Mouse (Mus musculus): ENCODE results near the gene Commd1. TPM values are rescaled to one million over a fixed set of nuclear protein-coding genes. Genes with fewer than 3 reads are reported as not detected.

Gene Commd1
- polyA plus RNA-seq, 2 experiments: 89.7 to 372 TPM

- Histone ChIP-seq H3K27ac (replicated peaks; ENCODE audit: low read depth, low read length) (no peak overlapping the region), H3K4me1 (ENCODE audit: control insufficient read depth, insufficient read depth, low read length) (peaks cover 3% of the 10 kb centered on the region; the same call in 1 of the 2 replicates), H3K9me3 (ENCODE audit: control insufficient read depth, low read length) (no peaks in the 10 kb centered on the region), H3K4me3 (replicated peaks; ENCODE audit: low read length) (no peak overlapping the region), H3K4me2 (replicated peaks; ENCODE audit: low read depth, low read length, severe bottlenecking) (no peak overlapping the region), H3K27me3 (ENCODE audit: control insufficient read depth, insufficient read depth, low read length) (no peaks in the 10 kb centered on the region), H3K9ac (ENCODE audit: low read depth, low read length, severe bottlenecking) (no peak overlapping the region), H3K36me3 (ENCODE audit: control insufficient read depth, insufficient read depth, low read length) (no peaks in the 10 kb centered on the region)
- WGBS: 72% methylated on average over 4 of the region's 4 CpGs
- no peak for DNase-seq (ENCODE audit: low spot score)
- TF ChIP-seq POLR2A (IDR thresholded peaks at IDR 0.05; ENCODE audit: borderline replicate concordance, extremely low read depth, insufficient read depth, insufficient read length): no peak
- ATAC-seq (ENCODE audit: low FRiP score, low read depth): no peak
Measured at GRCm38 (mm10) chr11:22875279-22875678, 106.9 kb downstream of the Commd1 start.

GRCm38 (mm10) chr11:22874747-22875146 lies 107.4 kb downstream of the Commd1 start:
- Histone ChIP-seq H3K27me3 (ENCODE audit: control insufficient read depth, insufficient read depth, low read length) (no peaks in the 10 kb centered on the region), H3K4me1 (ENCODE audit: control insufficient read depth, insufficient read depth, low read length) (peaks cover 3% of the 10 kb centered on the region; the same call in 1 of the 2 replicates), H3K27ac (replicated peaks; ENCODE audit: low read depth, low read length) (no peak overlapping the region), H3K4me2 (replicated peaks; ENCODE audit: low read depth, low read length, severe bottlenecking) (no peak overlapping the region), H3K9me3 (ENCODE audit: control insufficient read depth, low read length) (no peaks in the 10 kb centered on the region), H3K4me3 (replicated peaks; ENCODE audit: low read length) (no peak overlapping the region), H3K9ac (ENCODE audit: low read depth, low read length, severe bottlenecking) (no peak overlapping the region), H3K36me3 (ENCODE audit: control insufficient read depth, insufficient read depth, low read length) (no peaks in the 10 kb centered on the region)
- ATAC-seq (ENCODE audit: low FRiP score, low read depth) (no peak), DNase-seq (ENCODE audit: low spot score) (no peak)
- no peak for TF ChIP-seq POLR2A (IDR thresholded peaks at IDR 0.05; ENCODE audit: borderline replicate concordance, extremely low read depth, insufficient read depth, insufficient read length)
- 62% methylated on average over 6 of the region's 6 CpGs for WGBS

- ATAC-seq (ENCODE audit: low FRiP score, low read depth) (no peak), DNase-seq (ENCODE audit: low spot score) (no peak)
- H3K9ac ChIP-seq (ENCODE audit: low read depth, low read length, severe bottlenecking): no peak overlapping the region
- H3K27ac ChIP-seq (replicated peaks; ENCODE audit: low read depth, low read length): no peak overlapping the region
- no peaks in the 10 kb centered on the region for H3K9me3 ChIP-seq (ENCODE audit: control insufficient read depth, low read length)
- no peak overlapping the region for H3K4me2 ChIP-seq (replicated peaks; ENCODE audit: low read depth, low read length, severe bottlenecking)
- WGBS: 55% methylated on average over 4 of the region's 4 CpGs
- peaks cover 3% of the 10 kb centered on the region; the same call in 1 of the 2 replicates for H3K4me1 ChIP-seq (ENCODE audit: control insufficient read depth, insufficient read depth, low read length)
- no peak overlapping the region for H3K4me3 ChIP-seq (replicated peaks; ENCODE audit: low read length)
- H3K36me3 ChIP-seq (ENCODE audit: control insufficient read depth, insufficient read depth, low read length): no peaks in the 10 kb centered on the region
- TF ChIP-seq POLR2A (IDR thresholded peaks at IDR 0.05; ENCODE audit: borderline replicate concordance, extremely low read depth, insufficient read depth, insufficient read length): no peak
- H3K27me3 ChIP-seq (ENCODE audit: control insufficient read depth, insufficient read depth, low read length): no peaks in the 10 kb centered on the region
Measured at GRCm38 (mm10) chr11:22873383-22873782, 108.8 kb downstream of the Commd1 start.

- Histone ChIP-seq H3K27ac (replicated peaks; ENCODE audit: low read depth, low read length) (no peak overlapping the region), H3K4me3 (replicated peaks; ENCODE audit: low read length) (no peak overlapping the region), H3K4me2 (replicated peaks; ENCODE audit: low read depth, low read length, severe bottlenecking) (peak overlapping the region; percentile 13; the same call in 1 of the 2 replicates), H3K4me1 (ENCODE audit: control insufficient read depth, insufficient read depth, low read length) (peaks cover 3% of the 10 kb centered on the region; the same call in 1 of the 2 replicates), H3K9me3 (ENCODE audit: control insufficient read depth, low read length) (no peaks in the 10 kb centered on the region), H3K9ac (ENCODE audit: low read depth, low read length, severe bottlenecking) (no peak overlapping the region), H3K36me3 (ENCODE audit: control insufficient read depth, insufficient read depth, low read length) (no peaks in the 10 kb centered on the region), H3K27me3 (ENCODE audit: control insufficient read depth, insufficient read depth, low read length) (no peaks in the 10 kb centered on the region)
- ATAC-seq (ENCODE audit: low FRiP score, low read depth): no peak
- no peak for DNase-seq (ENCODE audit: low spot score)
- no peak for TF ChIP-seq POLR2A (IDR thresholded peaks at IDR 0.05; ENCODE audit: borderline replicate concordance, extremely low read depth, insufficient read depth, insufficient read length)
- 37% methylated on average over 4 of the region's 4 CpGs for WGBS
Measured at GRCm38 (mm10) chr11:22872307-22872680, 109.9 kb downstream of the Commd1 start.

GRCm38 (mm10) chr11:22871628-22872306 lies 110.4 kb downstream of the Commd1 start:
- Histone ChIP-seq H3K9me3 (ENCODE audit: control insufficient read depth, low read length) (no peaks in the 10 kb centered on the region), H3K9ac (ENCODE audit: low read depth, low read length, severe bottlenecking) (no peak overlapping the region), H3K27ac (replicated peaks; ENCODE audit: low read depth, low read length) (no peak overlapping the region), H3K36me3 (ENCODE audit: control insufficient read depth, insufficient read depth, low read length) (no peaks in the 10 kb centered on the region), H3K27me3 (ENCODE audit: control insufficient read depth, insufficient read depth, low read length) (no peaks in the 10 kb centered on the region), H3K4me3 (replicated peaks; ENCODE audit: low read length) (no peak overlapping the region), H3K4me1 (ENCODE audit: control insufficient read depth, insufficient read depth, low read length) (peaks cover 3% of the 10 kb centered on the region; the same call in 1 of the 2 replicates), H3K4me2 (replicated peaks; ENCODE audit: low read depth, low read length, severe bottlenecking) (peak overlapping the region; percentile 13; the same call in 1 of the 2 replicates)
- 53% methylated on average over 7 of the region's 7 CpGs for WGBS
- no peak for TF ChIP-seq POLR2A (IDR thresholded peaks at IDR 0.05; ENCODE audit: borderline replicate concordance, extremely low read depth, insufficient read depth, insufficient read length)
- ATAC-seq (ENCODE audit: low FRiP score, low read depth) (no peak), DNase-seq (ENCODE audit: low spot score) (no peak)

All from limb, embryonic 14.5 days (tissue).